Mouse (Mus musculus) intestine, embryonic 14.5 days (tissue): ENCODE measurements around the gene Cyp2b10. TPM values are rescaled to one million over a fixed set of nuclear protein-coding genes. Genes with fewer than 3 reads are reported as not detected.

Source experiments
- ATAC-seq: fragments of 200-750 bp; cut with Nextera tagmentation; replicated peaks from 2 replicates; pipeline ENCODE4 v1.8.0; 2017; ENCODE audit warnings: low read depth, moderate number of reproducible peaks, moderate TSS enrichment, moderate library complexity; ENCODE audit not compliant: low FRiP score, low TSS enrichment
- DNase-seq: peaks from one replicate; pipeline ENCODE4 v3.0.0-alpha.2; 2018; ENCODE audit warnings: low spot score
- H3K27ac ChIP-seq: fragments of 300-500 bp; sonication (generic); 2 replicates; pipeline ENCODE4 v1.5.1; 2014; ENCODE audit warnings: low read depth, mild to moderate bottlenecking, control low read depth
- H3K27me3 ChIP-seq: fragments of 300-500 bp; sonication (generic); replicated peaks from 2 replicates; pipeline ENCODE4 v1.6.1; 2014; ENCODE audit warnings: low read length, control low read depth; ENCODE audit not compliant: control insufficient read depth, insufficient read depth
- H3K36me3 ChIP-seq: fragments of 300-500 bp; sonication (generic); 2 replicates; pipeline ENCODE4 v1.6.1; 2014; ENCODE audit warnings: low read length, control low read depth; ENCODE audit not compliant: control insufficient read depth, insufficient read depth
- H3K4me1 ChIP-seq: fragments of 300-500 bp; sonication (generic); replicated peaks from 2 replicates; pipeline ENCODE4 v1.6.1; 2014; ENCODE audit warnings: low read length, control low read depth, mixed read lengths; ENCODE audit not compliant: control insufficient read depth, insufficient read depth
- H3K4me2 ChIP-seq: fragments of 300-500 bp; sonication (generic); 2 replicates; pipeline ENCODE4 v1.6.1; 2014; ENCODE audit warnings: low read length
- H3K4me3 ChIP-seq: fragments of 300-500 bp; sonication (generic); 2 replicates; pipeline ENCODE4 v1.5.1; 2014; ENCODE audit warnings: low read depth, low read length, control low read depth, mixed read lengths
- H3K9ac ChIP-seq: fragments of 300-500 bp; sonication (generic); 2 replicates; pipeline ENCODE4 v1.6.1; 2014; ENCODE audit warnings: mild to moderate bottlenecking, low read length
- H3K9me3 ChIP-seq: fragments of 300-500 bp; sonication (generic); 2 replicates; pipeline ENCODE4 v1.6.1; 2016; ENCODE audit warnings: low read length, control low read depth; ENCODE audit not compliant: control insufficient read depth
- WGBS: fragments of 180-500 bp; shearing (Covaris S2); extraction: QIAGEN DNeasy Blood & Tissue Kit; methylation state at CpG from one replicate; pipeline ENCODE4 v1.1.7; 2014; 5-methylcytosine and 5-hydroxymethylcytosine counted together
- polyA plus RNA-seq: library from polyadenylated mRNA; unstranded; fragments of >200 nt; fragmentation: Nextera tagmentation; extraction: Ambion mirVana; gene quantifications from 2 replicates; pipeline ENCODE4 v1.2.1, GENCODE M21; 2014

The Cyp2b10 gene
- polyA plus RNA-seq, 1 experiment from 2014 or later, result not detected

GRCm38 (mm10) chr7:25945274-25945673 lies 47.9 kb downstream of the Cyp2b10 start:
- 64% methylated on average over 1 of the region's 1 CpGs for WGBS
- H3K27me3 ChIP-seq, result no peaks in the 10 kb centered on the region
- no peaks in the 10 kb centered on the region for H3K9me3 ChIP-seq
- no peak overlapping the region for H3K4me2 ChIP-seq
- DNase-seq, result no peak
- H3K4me3 ChIP-seq, result no peak overlapping the region
- no peaks in the 10 kb centered on the region for H3K36me3 ChIP-seq
- no peaks in the 10 kb centered on the region for H3K4me1 ChIP-seq
- no peak overlapping the region for H3K9ac ChIP-seq
- ATAC-seq, result no peak
- no peak overlapping the region for H3K27ac ChIP-seq

Other genes starting within 250 kb of the Cyp2b10 start
- 44.1 and 48.7 TPM in 2 replicates for gene Bckdha, start 238.6 kb upstream of the Cyp2b10 start, polyA plus RNA-seq
- gene Exosc5, start 238.5 kb upstream of the Cyp2b10 start, polyA plus RNA-seq, result 93.8 and 98.4 TPM in 2 replicates
- gene Tmem91, start 222.5 kb upstream of the Cyp2b10 start, polyA plus RNA-seq, result 2.2 and 2.6 TPM in 2 replicates
- 27.2 and 32.0 TPM in 2 replicates for gene B9d2, start 216.8 kb upstream of the Cyp2b10 start, polyA plus RNA-seq
- 2.4 and 3.2 TPM in 2 replicates for gene Tgfb1, start 210.6 kb upstream of the Cyp2b10 start, polyA plus RNA-seq
- gene Ccdc97, start 178.5 kb upstream of the Cyp2b10 start, polyA plus RNA-seq, result 27.0 and 27.4 TPM in 2 replicates
- gene Hnrnpul1, start 142.9 kb upstream of the Cyp2b10 start, polyA plus RNA-seq, result 65.1 and 68.4 TPM in 2 replicates
- 71.1 and 73.5 TPM in 2 replicates for gene Axl, start 108.9 kb upstream of the Cyp2b10 start, polyA plus RNA-seq
- 30.6 and 34.6 TPM in 2 replicates for gene Cyp2s1, start 80.7 kb upstream of the Cyp2b10 start, polyA plus RNA-seq
- not detected in 2 replicates for gene Cyp2b13, start 163.9 kb downstream of the Cyp2b10 start, polyA plus RNA-seq